8 mouse cellular contexts compared by ENCODE assay signal in genomic region chr12:35831268-35831667, GRCm38 (mm10).
DNase-seq lines count a peak whose midpoint lies in the region; ATAC-seq lines count a peak whose summit lies in the region.

No protein-coding gene starts in this region.

- DNase-seq in left cerebral cortex, adult 11 months (ENCODE audit: low spot score), result peak; percentile 24
- DNase-seq in left cerebral cortex, adult 8-10 months (ENCODE audit: low spot score in 2 of 2), result no peak
- DNase-seq in MN1 (ENCODE audit: low spot score), result peak; percentile 29
- DNase-seq in embryo, embryonic 10.5 days (ENCODE audit: low spot score), result peak; percentile 83
- DNase-seq in lung, postnatal 36 days, result peak; percentile 62
- peak; percentile 77 for DNase-seq in telencephalon, adult 2 months (ENCODE audit: low read depth, low spot score)
- DNase-seq in right cerebral cortex, postnatal 14 days, result no peak

- no peaks in the 10 kb centered on the region for H3K36me3 ChIP-seq in intestine, embryonic 16.5 days (ENCODE audit: control insufficient read depth, insufficient read depth, low read length)

- no peak overlapping the region for H3K4me3 ChIP-seq in intestine, embryonic 16.5 days (ENCODE audit: low read length)

- H3K4me2 ChIP-seq in intestine, embryonic 16.5 days (ENCODE audit: low read depth, low read length), result no peak overlapping the region

- H3K9me3 ChIP-seq in intestine, embryonic 16.5 days (ENCODE audit: control insufficient read depth, low read length), result no peaks in the 10 kb centered on the region

- H3K9ac ChIP-seq in intestine, embryonic 16.5 days (ENCODE audit: low read depth, low read length), result no peak overlapping the region

- H3K27ac ChIP-seq in intestine, embryonic 16.5 days (ENCODE audit: low read length), result no peak overlapping the region

- ATAC-seq in intestine, embryonic 16.5 days, result 0 out of 2 replicates have a peak, but pooled peaks have one; percentile 48

- WGBS in intestine, embryonic 16.5 days, result 10% methylated on average over 5 of the region's 5 CpGs

- no peaks in the 10 kb centered on the region for H3K4me1 ChIP-seq in intestine, embryonic 16.5 days (ENCODE audit: control insufficient read depth, insufficient read depth, low read length)

- no peaks in the 10 kb centered on the region for H3K27me3 ChIP-seq in intestine, embryonic 16.5 days (replicated peaks; ENCODE audit: control insufficient read depth, insufficient read depth, low read length)

Comparison
In these comparisons a context has a peak if more than half of its experiments do, and no peak if none do; other contexts are left out.
1. DNase-seq: peak in left cerebral cortex, adult 11 months (single experiment), MN1 (single experiment), embryo, embryonic 10.5 days (single experiment), lung, postnatal 36 days (single experiment) and telencephalon, adult 2 months (single experiment); none in left cerebral cortex, adult 8-10 months (0 of 2) and right cerebral cortex, postnatal 14 days (single experiment).